Mouse (Mus musculus) fat pad, adult 2 months (tissue): ENCODE measurements at regions not wholly inside any gene's neighbourhood (a gene's known extent, or its start where the extent isn't known, plus 50 kb on each side); places are given as distances from the start of the nearest gene placed in this dataset.

ENCODE experiments used
- DNase-seq: peaks from one replicate; pipeline ENCODE4 v3.0.0-alpha.2; 2011; ENCODE audit warnings: low read depth, low spot score; ENCODE audit errors: extremely low read depth

DNA sequence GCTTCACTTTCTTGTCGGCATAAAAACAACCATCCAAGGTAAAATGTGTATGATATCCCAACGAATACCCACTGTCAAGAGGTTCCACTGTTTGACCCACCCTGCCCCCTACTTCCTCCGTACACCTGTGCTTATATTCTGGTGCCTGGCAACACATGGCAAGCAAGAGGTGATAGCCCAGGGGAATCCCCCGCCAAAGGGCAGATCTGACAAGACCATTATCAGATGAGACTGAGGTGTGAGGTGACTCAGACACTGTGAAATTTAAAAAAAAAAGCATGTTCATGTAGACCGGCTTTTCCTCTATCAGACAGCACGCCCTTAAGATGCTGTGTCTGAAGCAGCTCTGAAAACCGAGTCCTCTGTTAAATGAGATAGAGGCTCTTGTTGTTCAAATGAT lies 89.4 kb upstream of the Bach2 start:
- DNase-seq = no peak

DNA sequence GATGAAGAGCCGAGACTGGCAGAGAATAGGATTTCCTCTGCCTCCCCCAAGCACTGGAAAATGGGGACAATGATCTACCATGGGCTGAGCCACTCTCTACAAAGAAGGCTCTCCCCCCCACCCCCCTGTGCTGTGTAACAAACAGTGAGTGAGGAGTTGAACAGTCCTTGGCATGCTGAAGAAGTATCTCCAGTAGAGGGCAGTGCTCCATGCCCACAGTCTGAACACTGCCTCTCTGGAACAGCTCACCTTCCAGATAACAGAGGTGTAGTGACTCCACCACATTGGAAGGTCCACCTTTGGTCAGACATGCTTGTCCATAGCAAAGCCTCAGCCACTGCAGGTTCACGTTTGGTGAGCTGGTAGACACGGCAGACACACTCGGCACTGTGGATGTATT lies 85.2 kb upstream of the Bach2 start:
- no peak for DNase-seq

DNA sequence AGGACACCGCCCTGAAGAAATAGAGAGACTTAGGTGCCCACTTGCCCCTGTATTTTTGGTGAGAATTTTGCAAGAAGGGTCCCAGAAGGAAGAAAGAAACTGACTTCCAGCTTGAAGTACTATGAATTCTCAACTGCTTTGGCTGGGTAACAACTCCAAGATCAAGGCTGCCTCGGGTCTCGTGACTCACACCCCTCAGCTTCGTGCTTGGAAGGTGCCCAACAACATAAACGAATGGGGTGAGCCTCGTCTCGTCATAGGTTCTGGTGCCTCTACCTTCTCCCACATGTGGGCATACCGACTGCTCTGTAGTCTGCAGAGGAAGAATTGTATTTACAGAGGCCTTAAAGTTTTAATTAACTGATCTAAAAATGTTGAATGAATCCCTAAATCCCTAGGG lies 81.6 kb upstream of the Bach2 start:
- no peak for DNase-seq

DNA sequence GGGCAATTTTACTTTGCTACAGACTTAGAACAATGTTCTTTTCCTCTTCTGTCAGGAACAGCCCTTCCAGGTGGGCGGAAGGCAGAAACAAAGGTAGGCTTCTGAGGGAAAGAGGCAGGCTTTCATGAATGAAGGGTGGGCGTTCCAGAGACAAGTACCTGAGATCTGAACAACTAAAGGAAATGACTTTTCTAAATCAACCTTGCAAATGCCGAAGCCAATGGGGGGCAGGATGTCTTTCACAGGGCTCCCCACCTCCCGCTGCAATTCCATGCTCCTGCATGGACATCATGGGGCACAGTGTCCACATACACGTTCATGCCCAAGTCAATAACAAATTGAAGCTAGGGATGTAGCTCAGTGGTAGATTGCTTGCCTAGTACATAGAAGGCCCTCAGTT lies 80.2 kb upstream of the Bach2 start:
- DNase-seq = no peak

DNA sequence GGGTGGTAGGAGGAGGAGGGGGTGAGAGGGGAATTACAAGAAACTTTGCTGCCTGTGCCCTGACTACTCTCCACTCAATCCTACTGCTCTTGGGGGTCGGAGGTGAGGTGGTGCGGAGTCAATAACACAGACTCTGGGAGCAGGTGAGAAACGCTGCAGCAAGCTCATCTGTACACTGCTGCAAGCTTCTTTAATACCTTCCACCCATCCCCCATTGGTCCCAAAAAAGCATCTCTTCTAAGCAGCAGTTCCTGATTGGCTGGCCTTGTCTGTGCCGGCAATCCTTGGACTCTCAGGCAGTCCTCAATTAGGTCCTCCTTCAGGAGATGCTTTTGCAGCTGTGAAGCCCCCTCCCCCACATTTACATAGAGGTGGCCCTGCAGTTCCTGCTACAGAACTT lies 79.7 kb upstream of the Bach2 start:
- no peak for DNase-seq

DNA sequence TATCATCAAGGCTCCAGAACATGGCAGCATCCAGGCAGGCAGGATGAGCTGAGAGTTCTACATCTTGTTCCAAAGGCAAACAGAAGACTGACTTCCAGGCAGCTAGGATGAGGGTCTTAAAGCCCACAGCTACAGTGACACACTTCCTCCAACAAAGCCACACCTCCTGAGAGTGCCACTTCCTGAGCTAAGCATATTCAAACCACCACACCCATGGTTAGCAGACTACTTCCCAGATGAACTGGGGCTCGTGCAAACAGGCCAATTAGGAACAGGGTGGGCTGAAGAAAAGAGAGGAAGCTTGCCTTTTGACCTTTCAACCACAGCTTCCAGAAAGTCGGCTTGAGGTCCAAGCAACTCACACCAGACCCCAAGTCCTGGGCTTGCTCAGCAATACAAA lies 77.8 kb upstream of the Bach2 start:
- no peak for DNase-seq

DNA sequence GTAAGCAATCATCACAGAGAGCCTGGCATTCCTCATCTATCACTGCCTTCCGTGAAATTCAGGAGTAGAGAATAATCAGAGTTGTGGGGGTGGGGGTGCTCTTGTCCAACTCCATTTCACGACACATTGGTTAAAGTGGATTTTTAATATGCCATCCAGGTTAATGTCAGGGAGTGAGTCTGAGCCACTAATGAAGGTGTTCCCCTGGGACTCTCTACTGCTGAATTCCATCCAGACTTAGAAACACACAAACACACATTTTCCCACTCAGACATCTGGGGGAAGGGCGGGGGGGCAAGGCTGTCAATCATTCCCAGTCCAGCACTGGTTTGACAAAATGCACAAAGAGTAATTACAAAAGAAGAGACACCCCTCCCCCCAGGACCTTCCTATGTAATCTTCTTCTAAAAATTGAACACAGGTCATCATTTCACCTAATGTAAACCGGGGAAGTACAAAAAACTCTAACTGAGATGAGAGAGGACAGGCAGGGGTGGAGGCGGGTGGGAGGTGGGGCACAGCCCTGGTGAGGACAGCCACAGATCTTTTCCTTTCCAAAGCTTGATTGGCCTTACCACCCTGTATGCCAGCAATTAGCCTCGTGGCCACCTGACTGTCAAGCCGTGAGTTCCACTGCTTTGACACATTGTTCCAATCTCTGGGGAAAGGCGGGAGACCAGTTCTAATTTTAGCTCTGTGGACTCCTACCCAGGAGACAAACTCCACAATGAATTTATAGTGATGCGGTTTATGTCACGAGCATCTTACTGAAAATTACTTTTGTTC lies 76.5 kb upstream of the Bach2 start:
- DNase-seq = no peak

DNA sequence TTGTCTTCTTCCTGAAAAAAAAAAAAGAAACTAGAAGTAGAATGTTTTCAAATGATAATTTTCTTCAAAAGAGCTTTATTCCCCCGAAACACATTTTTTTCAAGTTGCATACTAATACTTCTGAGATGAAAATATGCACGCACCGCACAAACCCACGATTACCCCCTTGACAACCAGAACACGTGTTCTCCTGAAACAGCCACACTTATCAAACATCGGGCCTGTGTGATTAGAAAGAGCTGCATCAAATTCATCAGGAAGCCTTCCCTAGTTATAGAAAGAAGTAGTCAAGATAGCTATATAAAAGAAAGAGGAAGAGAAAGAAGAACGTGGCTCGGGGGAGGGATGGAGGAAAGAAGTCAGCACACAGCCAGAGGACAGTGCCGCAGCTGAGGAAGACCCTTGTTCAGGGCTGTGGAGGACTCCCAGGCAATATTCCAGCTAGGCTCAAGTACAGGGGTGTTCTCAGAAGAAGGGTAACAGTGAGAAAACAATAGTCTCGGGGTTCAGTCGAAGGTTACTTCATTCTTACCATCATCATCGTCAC lies 75.8 kb upstream of the Bach2 start:
- DNase-seq = no peak

DNA sequence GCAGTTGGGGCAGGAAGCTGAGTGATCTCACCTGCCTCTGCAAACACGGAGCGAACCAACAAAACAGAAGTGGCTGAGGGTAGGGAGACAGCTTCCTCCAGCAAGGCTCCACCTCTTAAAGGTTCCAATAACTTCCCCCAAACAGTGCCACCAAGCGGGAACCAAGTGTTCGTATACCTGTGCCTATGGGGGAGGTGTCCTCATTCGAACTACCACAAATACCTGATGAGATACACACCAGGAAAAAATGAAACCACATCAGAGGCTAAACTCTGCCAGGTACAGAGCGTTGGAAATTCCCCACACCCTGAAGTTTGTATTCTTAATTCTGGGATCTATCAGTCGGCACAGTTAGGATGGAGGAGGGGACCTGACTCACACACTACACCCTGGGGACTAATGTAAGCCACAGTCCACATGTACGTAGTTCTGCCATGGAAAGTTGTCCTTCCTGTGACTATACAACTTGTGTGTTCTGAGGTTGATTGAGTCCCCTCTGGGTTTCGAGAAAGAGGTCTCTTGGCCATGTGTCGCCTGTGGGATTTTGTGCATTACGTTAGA lies 74.4 kb upstream of the Bach2 start:
- DNase-seq = no peak

DNA sequence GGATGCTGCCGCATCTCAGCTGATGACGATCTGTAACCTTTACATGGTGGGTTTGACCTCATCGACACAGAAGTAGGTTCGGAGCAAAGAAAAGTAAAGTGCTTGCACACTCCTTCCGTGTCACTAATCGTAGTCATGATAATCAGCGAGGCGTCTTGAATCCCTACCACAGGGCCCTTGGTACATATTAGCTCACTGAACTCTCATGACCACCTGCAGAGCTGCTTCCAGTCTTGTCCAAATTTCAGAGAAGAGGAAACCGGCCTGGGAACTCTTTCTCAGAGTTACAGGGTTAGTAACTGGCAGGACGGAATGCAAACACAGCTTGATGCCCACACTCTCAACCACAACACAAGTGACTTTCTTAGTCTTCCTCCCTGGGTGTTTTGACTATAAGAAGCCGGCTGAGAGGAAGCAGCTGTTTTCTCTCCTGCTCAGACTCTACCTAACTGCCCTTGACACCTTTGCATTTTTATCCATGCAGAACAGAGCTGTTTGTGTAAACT lies 73.8 kb upstream of the Bach2 start:
- no peak for DNase-seq

DNA sequence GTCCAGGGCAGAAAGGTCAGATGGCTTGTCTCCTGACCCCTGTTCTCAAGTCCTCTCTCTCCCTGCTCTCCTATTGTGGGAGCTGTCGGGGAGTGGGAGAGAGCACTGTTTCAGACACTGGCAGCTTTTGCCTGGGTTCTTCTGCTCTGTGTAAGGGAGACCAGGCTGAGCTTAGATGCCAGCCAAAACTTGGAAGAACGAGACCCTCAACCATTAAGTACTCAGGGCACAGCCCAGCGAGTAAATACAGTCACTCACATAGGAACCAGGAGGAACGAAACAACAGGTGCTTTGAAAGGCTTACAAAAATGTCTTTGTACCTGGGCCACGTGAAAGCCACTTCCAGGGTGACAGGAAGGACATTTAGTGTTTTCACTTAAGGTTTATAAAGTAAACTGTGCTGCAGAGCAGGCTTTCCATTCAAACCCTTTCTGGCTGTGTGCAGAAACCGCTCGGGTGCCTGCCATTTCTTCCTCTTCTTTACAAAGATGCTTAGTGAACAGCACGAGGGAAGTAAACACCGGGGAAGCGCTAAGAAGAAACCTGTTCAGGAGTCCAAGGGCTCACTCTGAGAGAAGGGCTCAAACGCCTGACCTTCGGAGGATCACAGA lies 72.6 kb upstream of the Bach2 start:
- no peak for DNase-seq

DNA sequence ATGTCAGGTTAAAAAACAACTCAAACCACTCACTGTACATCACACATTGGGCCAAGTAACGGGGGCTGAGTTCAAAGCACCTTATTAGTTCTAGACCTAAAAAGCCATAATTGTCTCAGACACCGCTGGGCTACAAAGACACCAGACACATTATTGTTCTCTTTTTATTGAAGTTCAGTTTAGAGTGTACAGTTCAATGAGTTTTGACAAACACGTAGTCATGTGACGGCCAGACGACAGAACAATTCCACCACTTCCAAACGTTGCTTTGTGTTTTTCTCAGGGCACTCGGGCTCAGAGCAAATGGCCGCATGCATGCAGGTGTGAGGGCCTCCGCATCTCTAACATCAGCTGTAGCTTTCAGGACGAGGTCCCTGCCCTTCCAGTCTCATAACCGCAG lies 71.5 kb upstream of the Bach2 start:
- no peak for DNase-seq

DNA sequence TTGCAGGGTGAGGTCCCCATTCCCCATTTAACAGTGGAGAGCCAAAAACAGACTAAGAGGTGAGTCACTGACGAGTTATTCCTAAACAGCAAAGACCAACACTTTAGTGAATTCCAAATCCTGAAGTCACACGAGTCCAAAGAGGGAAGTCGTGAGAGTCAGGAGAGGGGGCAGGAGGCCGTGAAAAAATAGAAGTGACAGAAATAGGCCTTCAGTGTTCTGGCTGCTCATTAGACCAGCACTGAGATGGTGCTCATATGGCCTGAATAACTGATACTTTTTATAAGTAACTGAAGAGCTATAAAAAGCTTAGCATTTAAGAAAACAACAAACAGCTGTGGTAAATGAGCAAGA lies 68.5 kb upstream of the Bach2 start:
- DNase-seq = no peak

DNA sequence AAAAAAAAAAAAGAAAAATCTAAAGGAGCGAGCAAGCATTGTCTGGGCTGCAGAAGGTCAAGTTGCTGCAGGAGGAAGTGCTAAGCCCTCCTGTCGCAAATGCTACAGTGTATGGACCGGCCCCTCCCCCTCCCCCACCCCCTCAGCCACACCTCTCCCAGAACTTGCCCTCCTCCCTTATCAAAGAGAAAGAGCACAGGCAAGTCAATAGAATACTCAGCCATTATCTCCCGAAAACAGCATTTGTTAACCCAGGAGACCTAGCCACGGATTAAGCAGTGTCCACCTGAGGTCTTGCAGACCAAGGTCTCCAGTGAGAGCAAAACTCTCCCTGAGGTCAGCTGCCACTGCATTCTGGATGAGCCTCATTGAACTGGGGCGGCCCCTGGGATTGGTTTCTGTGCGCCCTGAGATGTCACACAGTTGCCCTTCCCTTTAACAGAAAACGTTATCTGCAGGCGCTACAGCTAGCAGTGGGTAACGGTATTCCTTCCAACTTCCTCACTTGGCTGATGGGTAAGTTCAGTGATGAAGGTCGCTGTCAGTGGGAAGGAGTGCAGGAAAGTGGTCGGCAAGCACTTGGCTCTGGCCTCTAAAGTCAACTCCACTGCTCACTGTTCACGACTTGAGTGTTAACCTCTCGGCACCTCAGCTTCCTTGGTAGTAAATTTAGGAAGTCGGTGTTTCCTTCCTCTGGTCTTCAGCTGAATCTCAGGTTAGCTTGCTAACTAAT lies 68.0 kb upstream of the Bach2 start:
- no peak for DNase-seq

DNA sequence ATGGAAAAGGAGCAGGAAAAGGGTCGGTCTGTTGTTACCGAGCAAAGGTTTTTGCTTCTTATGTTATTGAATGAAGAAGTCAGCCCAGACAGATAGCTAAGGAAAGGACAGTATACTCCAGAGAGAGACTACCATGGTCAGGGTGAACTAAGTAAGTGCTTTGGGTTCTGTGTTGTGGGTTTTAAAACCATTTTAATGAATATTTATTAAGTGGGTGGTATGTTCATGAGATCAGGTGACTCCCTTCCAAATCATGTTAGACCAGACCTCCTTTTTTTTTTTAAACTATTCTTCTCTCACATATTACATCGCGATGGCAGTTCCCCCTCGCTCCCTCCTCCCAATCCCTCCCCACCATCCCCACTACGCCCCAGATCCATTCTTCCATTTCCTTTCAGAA lies 67.3 kb upstream of the Bach2 start:
- no peak for DNase-seq

DNA sequence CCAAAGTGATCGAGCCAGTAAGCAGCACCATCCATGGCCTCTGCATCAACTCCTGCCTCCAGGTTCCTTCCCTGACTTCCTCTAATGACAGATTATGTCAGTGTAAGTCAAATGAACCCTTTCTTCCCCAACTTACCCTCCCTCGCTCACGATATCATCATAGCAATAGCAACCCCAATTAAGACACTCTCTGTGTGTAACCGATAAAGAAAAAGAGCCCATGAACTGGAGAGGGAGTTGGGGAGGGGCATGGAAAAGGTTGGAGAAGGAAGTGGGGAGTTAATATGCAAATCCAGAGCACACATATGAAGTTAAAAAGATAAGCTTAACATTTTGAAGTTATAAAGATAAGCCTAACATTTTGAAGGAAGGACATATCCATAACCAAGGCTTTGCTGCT lies 65.6 kb upstream of the Bach2 start:
- no peak for DNase-seq

DNA sequence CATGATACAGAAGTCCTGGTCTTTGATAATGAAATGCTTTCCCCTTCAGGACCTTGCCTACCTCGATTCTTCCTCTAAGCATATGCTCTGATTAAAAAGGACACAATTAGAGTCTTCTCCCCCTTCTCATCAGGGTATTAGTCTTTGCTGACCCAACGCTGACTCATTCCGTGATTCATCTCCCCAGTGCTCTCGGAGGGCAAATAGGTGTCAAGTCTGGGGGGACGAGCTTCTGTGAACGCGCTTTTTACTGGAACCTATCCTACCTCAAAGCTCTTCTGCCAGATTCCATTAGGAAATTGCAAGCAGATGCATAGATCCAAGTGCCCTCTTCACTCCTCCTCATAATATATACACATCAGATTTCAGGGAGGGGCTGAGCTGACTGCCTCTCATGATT lies 63.8 kb upstream of the Bach2 start:
- no peak for DNase-seq

DNA sequence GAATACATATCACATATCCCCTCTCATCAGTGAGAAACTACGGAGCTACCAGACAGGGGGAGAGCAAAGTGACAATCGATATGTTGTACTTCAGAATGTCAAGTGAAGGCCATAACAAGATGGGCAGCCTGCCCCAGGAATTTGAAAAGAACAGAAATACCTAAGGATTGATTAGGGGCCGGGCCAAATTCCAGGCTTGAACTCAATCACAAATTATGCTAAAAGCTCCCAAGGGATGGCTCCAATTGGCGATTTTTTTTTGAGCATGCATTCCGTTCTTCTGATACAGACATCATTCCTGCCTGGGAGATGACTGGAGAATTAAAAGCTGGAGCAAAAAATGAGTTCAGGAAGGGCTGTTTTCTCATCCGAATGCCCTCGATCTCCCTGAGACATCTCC lies 63.4 kb upstream of the Bach2 start:
- no peak for DNase-seq

DNA sequence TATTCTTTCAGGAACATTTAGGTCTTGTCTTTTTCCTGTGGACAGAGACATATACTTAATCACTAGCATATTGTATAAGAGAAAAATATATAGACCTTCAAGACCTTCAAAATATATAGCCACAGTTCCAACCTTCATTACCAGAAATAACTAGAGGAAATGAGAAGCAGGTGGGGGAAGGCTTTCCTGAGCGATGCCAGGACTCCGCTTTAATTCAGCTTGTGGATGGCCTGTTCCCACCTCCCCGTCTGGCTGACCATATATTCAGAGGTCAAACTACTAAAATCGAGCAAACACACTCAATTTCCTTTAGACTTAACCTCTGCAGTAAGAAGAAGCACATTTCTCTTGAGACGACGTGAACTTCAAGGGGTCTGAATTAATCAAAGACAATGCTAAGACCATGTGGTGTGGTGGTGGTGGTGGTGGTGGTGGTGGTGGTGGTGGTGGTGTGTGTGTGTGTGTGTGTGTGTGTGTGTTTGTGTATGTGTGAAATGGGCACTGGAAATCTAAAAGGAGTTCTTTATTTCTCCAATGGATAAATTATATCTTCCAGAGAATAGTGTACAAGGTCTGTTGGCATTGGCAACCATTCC lies 62.7 kb upstream of the Bach2 start:
- no peak for DNase-seq

DNA sequence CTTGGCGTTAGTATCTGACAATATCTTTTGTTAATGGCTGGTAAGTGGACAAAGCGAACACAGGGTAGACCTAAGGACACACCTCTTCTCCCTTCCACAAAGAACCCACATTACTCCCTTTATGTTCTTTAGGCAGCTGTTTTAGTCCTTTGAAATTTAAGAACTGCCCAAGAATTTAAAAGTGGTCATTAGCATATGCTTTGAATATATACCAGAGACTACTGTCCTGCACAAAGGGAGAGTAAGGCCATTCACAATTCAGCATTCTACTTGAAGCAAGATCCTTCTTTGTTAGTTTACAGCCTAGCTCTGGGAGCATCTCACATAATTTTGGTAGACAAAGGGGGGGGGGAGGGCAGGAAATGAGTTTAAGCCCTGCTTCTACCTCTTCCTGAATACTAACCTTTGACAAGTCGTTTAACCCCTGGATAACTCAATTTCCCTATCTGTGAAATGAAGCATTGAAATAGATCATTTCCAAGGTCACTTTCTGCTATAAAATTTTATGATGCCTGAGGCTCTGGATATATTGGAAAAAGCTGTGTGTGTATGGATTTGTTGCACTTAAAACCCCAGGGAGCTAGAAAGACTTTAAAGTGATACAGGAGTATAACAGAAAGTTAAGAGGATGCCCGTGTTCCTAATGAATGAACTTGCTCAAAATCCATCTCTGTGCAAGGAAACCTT lies 62.0 kb upstream of the Bach2 start:
- DNase-seq = no peak
